ENCODE assay signal across 14 mouse cellular contexts in genomic region chr12:105521170-105521762, GRCm38 (mm10). TPM values are rescaled to one million over a fixed set of nuclear protein-coding genes. Genes with fewer than 3 reads are reported as not detected.
DNase-seq lines count a peak whose midpoint lies in the region; ATAC-seq and TF ChIP-seq lines count a peak whose summit lies in the region.
"Had no signal": no experiment of that assay in that cellular context is flagged by ENCODE, and none has a peak within 500 bp of the region (broad histone marks: within the 10 kb centered on the region; RNA-seq: fewer than 3 reads in every experiment).

No protein-coding gene starts in this region.

- WGBS in hindbrain, postnatal 0 days, result 57% methylated on average over 15 of the region's 15 CpGs
- WGBS in hindbrain, embryonic 12.5 days, result 77% methylated on average over 15 of the region's 15 CpGs
- 36% methylated on average over 15 of the region's 15 CpGs for WGBS in lung, embryonic 16.5 days
- WGBS in embryonic facial prominence, embryonic 14.5 days, result 39% methylated on average over 15 of the region's 15 CpGs
- 63% methylated on average over 15 of the region's 15 CpGs for WGBS in small intestine, adult 2 months

- H3K4me3 ChIP-seq in hindbrain, postnatal 0 days (ENCODE audit: low read length), result no peak overlapping the region
- no peak overlapping the region for H3K4me3 ChIP-seq in hindbrain, embryonic 12.5 days
- H3K4me3 ChIP-seq in lung, embryonic 16.5 days (ENCODE audit: low read length), result no peak overlapping the region
- H3K4me3 ChIP-seq in embryonic facial prominence, embryonic 14.5 days (ENCODE audit: low read depth, low read length), result no peak overlapping the region
- no peak overlapping the region for H3K4me3 ChIP-seq in small intestine, adult 2 months (ENCODE audit: low read depth, low read length)
- H3K4me3 ChIP-seq: myocyte had no signal

- H3K4me2 ChIP-seq in hindbrain, postnatal 0 days (ENCODE audit: low read depth, low read length), result no peak overlapping the region
- H3K4me2 ChIP-seq in hindbrain, embryonic 12.5 days (replicated peaks), result no peak overlapping the region
- H3K4me2 ChIP-seq in lung, embryonic 16.5 days (ENCODE audit: low read depth, low read length), result peak overlapping the region; percentile 31
- peak overlapping the region; percentile 35 for H3K4me2 ChIP-seq in embryonic facial prominence, embryonic 14.5 days (ENCODE audit: low read depth, low read length)

- H3K27me3 ChIP-seq in hindbrain, postnatal 0 days (ENCODE audit: insufficient read depth, low read length), result no peaks in the 10 kb centered on the region
- no peaks in the 10 kb centered on the region for H3K27me3 ChIP-seq in hindbrain, embryonic 12.5 days
- no peaks in the 10 kb centered on the region for H3K27me3 ChIP-seq in lung, embryonic 16.5 days (ENCODE audit: control insufficient read depth, insufficient read depth, low read depth, low read length)
- no peaks in the 10 kb centered on the region for H3K27me3 ChIP-seq in embryonic facial prominence, embryonic 14.5 days (replicated peaks; ENCODE audit: control insufficient read depth, insufficient read depth, low read length)
- H3K27me3 ChIP-seq in small intestine, adult 2 months (ENCODE audit: control insufficient read depth, insufficient read depth, low read length), result no peaks in the 10 kb centered on the region

- TF ChIP-seq POLR2A in small intestine, adult 2 months (IDR thresholded peaks at IDR 0.05; ENCODE audit: low read depth, low read length), result no peak

- H3K27ac ChIP-seq in hindbrain, postnatal 0 days, result no peak overlapping the region
- no peak overlapping the region for H3K27ac ChIP-seq in hindbrain, embryonic 12.5 days
- H3K27ac ChIP-seq in lung, embryonic 16.5 days (ENCODE audit: low read length), result peak overlapping the region; percentile 89
- H3K27ac ChIP-seq in embryonic facial prominence, embryonic 14.5 days (replicated peaks; ENCODE audit: low read depth, low read length), result peak overlapping the region; percentile 77
- H3K27ac ChIP-seq in small intestine, adult 2 months (ENCODE audit: insufficient read depth, low read depth, low read length), result peak overlapping the region; percentile 51

- peak; percentile 43 for DNase-seq in hindbrain, postnatal 0 days (ENCODE audit: low spot score)
- DNase-seq in lung, adult 18-20 months, result no peak
- DNase-seq in embryonic facial prominence, embryonic 14.5 days (ENCODE audit: low spot score), result peak; percentile 94
- DNase-seq in T-cell, adult 2 months (ENCODE audit: low spot score), result no peak
- no peak for DNase-seq in right cerebral cortex, adult 2 months (ENCODE audit: low spot score in 2 of 2)
- DNase-seq: cerebellum, adult 8-10 months; heart, adult 18-20 months; layer of hippocampus, adult 9-11 months had no signal

- H3K4me1 ChIP-seq in hindbrain, postnatal 0 days (ENCODE audit: insufficient read depth, low read length), result no peaks in the 10 kb centered on the region
- no peaks in the 10 kb centered on the region for H3K4me1 ChIP-seq in hindbrain, embryonic 12.5 days
- H3K4me1 ChIP-seq in lung, embryonic 16.5 days (replicated peaks; ENCODE audit: control insufficient read depth, insufficient read depth, low read length), result peaks cover 39% of the 10 kb centered on the region
- peaks cover 20% of the 10 kb centered on the region for H3K4me1 ChIP-seq in embryonic facial prominence, embryonic 14.5 days (ENCODE audit: control insufficient read depth, insufficient read depth, low read length)
- peaks cover 11% of the 10 kb centered on the region for H3K4me1 ChIP-seq in small intestine, adult 2 months (ENCODE audit: control insufficient read depth, insufficient read depth, insufficient read length, low read length)

- no peak overlapping the region for H3K9ac ChIP-seq in hindbrain, postnatal 0 days (replicated peaks; ENCODE audit: low read length)
- H3K9ac ChIP-seq in hindbrain, embryonic 12.5 days, result no peak overlapping the region
- no peak overlapping the region for H3K9ac ChIP-seq in lung, embryonic 16.5 days (ENCODE audit: low read length)
- no peak overlapping the region for H3K9ac ChIP-seq in embryonic facial prominence, embryonic 14.5 days (ENCODE audit: low read depth, low read length)

- ATAC-seq in hindbrain, postnatal 0 days, result no peak
- no peak for ATAC-seq in hindbrain, embryonic 12.5 days (ENCODE audit: low FRiP score)
- peak; percentile 86 for ATAC-seq in lung, embryonic 16.5 days (ENCODE audit: low read depth)
- ATAC-seq in embryonic facial prominence, embryonic 14.5 days (ENCODE audit: low read depth), result peak; percentile 82

- TF ChIP-seq CTCF in hindbrain, postnatal 0 days (IDR thresholded peaks at IDR 0.05; ENCODE audit: low read depth), result no peak
- no peak for TF ChIP-seq CTCF in small intestine, adult 2 months (IDR thresholded peaks at IDR 0.05; ENCODE audit: extremely low read depth, insufficient read length, insufficient replicate concordance, low read depth, low read length)

- H3K9me3 ChIP-seq in hindbrain, postnatal 0 days (ENCODE audit: low read length), result no peaks in the 10 kb centered on the region
- H3K9me3 ChIP-seq in hindbrain, embryonic 12.5 days (replicated peaks), result no peaks in the 10 kb centered on the region
- no peaks in the 10 kb centered on the region for H3K9me3 ChIP-seq in lung, embryonic 16.5 days (ENCODE audit: control insufficient read depth, low read length)
- peaks cover 8% of the 10 kb centered on the region; the same call in 1 of the 2 replicates for H3K9me3 ChIP-seq in embryonic facial prominence, embryonic 14.5 days (ENCODE audit: control insufficient read depth, low read length)

- H3K36me3 ChIP-seq in hindbrain, postnatal 0 days (ENCODE audit: insufficient read depth, low read length), result no peaks in the 10 kb centered on the region
- no peaks in the 10 kb centered on the region for H3K36me3 ChIP-seq in hindbrain, embryonic 12.5 days
- H3K36me3 ChIP-seq in lung, embryonic 16.5 days (ENCODE audit: control insufficient read depth, insufficient read depth, low read length), result no peaks in the 10 kb centered on the region
- no peaks in the 10 kb centered on the region for H3K36me3 ChIP-seq in embryonic facial prominence, embryonic 14.5 days (ENCODE audit: control insufficient read depth, insufficient read depth, low read length)
- H3K36me3 ChIP-seq in small intestine, adult 2 months (ENCODE audit: control insufficient read depth, insufficient read depth, low read length), result no peaks in the 10 kb centered on the region

RNA-seq across cellular contexts. Expression of gene Bdkrb2, which starts 41.8 kb away (rescaled TPM):
- 2.6 and 3.7 TPM in 2 replicates for total RNA-seq in hindbrain, postnatal 0 days (2014; rRNA removed)
- polyA plus RNA-seq in hindbrain, postnatal 0 days (2015; fragmentation: Nextera tagmentation; extraction: Ambion mirVana), result 0.90 and 0.98 TPM in 2 replicates
- 1.6 and 1.8 TPM in 2 replicates for polyA plus RNA-seq in hindbrain, embryonic 12.5 days (2016; fragmentation: Nextera tagmentation; extraction: Ambion mirVana)
- polyA plus RNA-seq in lung, embryonic 16.5 days (2015; fragmentation: Nextera tagmentation; extraction: Ambion mirVana), result 1.3 and 1.6 TPM in 2 replicates
- 1.0 and 1.4 TPM in 2 replicates for polyA plus RNA-seq in embryonic facial prominence, embryonic 14.5 days (2014; fragmentation: Nextera tagmentation; extraction: Ambion mirVana)
- 3.1 and 8.3 TPM in 2 replicates for polyA plus RNA-seq in small intestine, adult 2 months (2012; rRNA removed)
- total RNA-seq: megakaryocyte, adult 5-6 weeks had no signal
- polyA plus RNA-seq: liver, adult 2 months had no signal

Comparison
In these comparisons a context has a peak if more than half of its experiments do, and no peak if none do; other contexts are left out.
1. ATAC-seq: peak in lung, embryonic 16.5 days (single experiment) and embryonic facial prominence, embryonic 14.5 days (single experiment); none in hindbrain, postnatal 0 days (single experiment) and hindbrain, embryonic 12.5 days (single experiment).
2. DNase-seq: peak in hindbrain, postnatal 0 days (single experiment) and embryonic facial prominence, embryonic 14.5 days (single experiment); none in lung, adult 18-20 months (0 of 2), T-cell, adult 2 months (single experiment) and right cerebral cortex, adult 2 months (0 of 2).
3. H3K27ac ChIP-seq: peak in lung, embryonic 16.5 days (single experiment), embryonic facial prominence, embryonic 14.5 days (single experiment) and small intestine, adult 2 months (single experiment); none in hindbrain, postnatal 0 days (single experiment) and hindbrain, embryonic 12.5 days (single experiment).
4. H3K4me2 ChIP-seq: peak in lung, embryonic 16.5 days (single experiment) and embryonic facial prominence, embryonic 14.5 days (single experiment); none in hindbrain, postnatal 0 days (single experiment) and hindbrain, embryonic 12.5 days (single experiment).